Mouse (Mus musculus) kidney, postnatal 0 days (tissue): ENCODE data around the gene Rexo4. TPM values are rescaled to one million over a fixed set of nuclear protein-coding genes. Genes with fewer than 3 reads are reported as not detected.

Source experiments
- ATAC-seq: fragments of 200-750 bp; cut with Nextera tagmentation; replicated peaks from 2 replicates; pipeline ENCODE4 v1.8.0; 2017; ENCODE audit warnings: low read depth, moderate number of reproducible peaks, moderate TSS enrichment, moderate library complexity; ENCODE audit not compliant: low FRiP score
- DNase-seq: peaks from one replicate; pipeline ENCODE4 v3.0.0-alpha.2; 2016; ENCODE audit warnings: low spot score
- H3K27ac ChIP-seq: fragments of 300-500 bp; sonication (generic); 2 replicates; pipeline ENCODE4 v1.5.1; 2014; ENCODE audit warnings: mild to moderate bottlenecking
- H3K27me3 ChIP-seq: fragments of 300-500 bp; sonication (generic); 2 replicates; pipeline ENCODE4 v1.6.1; 2014; ENCODE audit warnings: low read length, mixed read lengths; ENCODE audit not compliant: insufficient read depth
- H3K36me3 ChIP-seq: fragments of 300-500 bp; sonication (generic); 2 replicates; pipeline ENCODE4 v1.6.1; 2014; ENCODE audit warnings: low read length, mixed read lengths; ENCODE audit not compliant: insufficient read depth
- H3K4me1 ChIP-seq: fragments of 300-500 bp; sonication (generic); replicated peaks from 2 replicates; pipeline ENCODE4 v1.6.1; 2014; ENCODE audit warnings: antibody characterized with exemption, low read length, mixed read lengths; ENCODE audit not compliant: insufficient read depth
- H3K4me2 ChIP-seq: fragments of 300-500 bp; sonication (generic); 2 replicates; pipeline ENCODE4 v1.6.1; 2014; ENCODE audit warnings: mild to moderate bottlenecking, low read length, moderate library complexity, mixed read lengths
- H3K4me3 ChIP-seq: fragments of 300-500 bp; sonication (generic); replicated peaks from 2 replicates; pipeline ENCODE4 v1.5.1; 2014; ENCODE audit warnings: low read depth, low read length
- H3K9ac ChIP-seq: fragments of 300-500 bp; sonication (generic); 2 replicates; pipeline ENCODE4 v1.6.1; 2014; ENCODE audit warnings: low read depth, low read length
- H3K9me3 ChIP-seq: fragments of 300-500 bp; sonication (generic); replicated peaks from 2 replicates; pipeline ENCODE4 v1.6.1; 2016; ENCODE audit warnings: low read length, inconsistent platforms, mixed read lengths
- CTCF ChIP-seq: IDR thresholded peaks from 2 replicates; pipeline ENCODE4 v1.5.1; 2016; ENCODE audit warnings: antibody characterized with exemption, low read depth, mild to moderate bottlenecking, moderate library complexity
- WGBS: fragments of 180-500 bp; shearing (Covaris S2); extraction: QIAGEN DNeasy Blood & Tissue Kit; methylation state at CpG from one replicate; pipeline ENCODE4 v1.1.7; 2014; 5-methylcytosine and 5-hydroxymethylcytosine counted together
- polyA plus RNA-seq: library from polyadenylated mRNA; unstranded; fragments of >200 nt; fragmentation: Nextera tagmentation; extraction: Ambion mirVana; gene quantifications from 2 replicates; pipeline ENCODE4 v1.2.1, GENCODE M21; 2015

Rexo4 gene
- polyA plus RNA-seq, 1 experiment from 2014 or later, result 34.3 TPM

DNA sequence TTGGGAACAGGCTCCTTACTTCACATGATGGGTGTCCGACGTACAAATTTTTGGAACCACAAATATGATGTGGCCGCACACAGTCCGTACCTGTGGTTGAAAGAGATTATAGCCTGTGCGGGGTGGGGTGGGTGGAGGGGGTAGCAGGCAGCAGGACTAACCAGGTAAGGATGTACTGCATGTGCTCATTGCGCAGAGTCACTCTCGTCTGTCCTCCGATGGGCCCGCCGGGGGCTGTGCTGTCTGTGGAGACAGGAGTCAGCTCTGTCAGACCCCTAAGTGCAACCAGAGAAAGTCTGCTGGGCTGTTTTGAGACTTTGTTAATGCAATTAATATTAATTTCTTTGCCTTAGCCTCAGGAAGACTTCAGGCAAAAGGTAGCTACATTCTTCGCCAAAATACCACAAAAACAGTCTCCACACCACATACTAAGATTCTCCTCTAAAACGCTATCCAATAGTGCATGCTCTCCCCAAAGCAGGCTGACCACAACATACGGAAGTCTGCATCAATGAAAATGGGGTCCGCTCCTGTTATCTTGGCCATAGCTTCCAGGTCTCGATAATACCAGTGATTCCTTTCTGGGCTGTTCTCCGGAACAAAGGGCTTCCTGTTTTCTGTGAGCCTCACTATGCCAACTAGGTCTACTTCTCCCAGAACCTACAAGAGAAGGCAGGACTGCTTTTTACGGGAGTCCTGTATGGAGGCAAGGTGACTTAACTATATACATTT, 50.6 kb downstream of the Rexo4 start:
- Histone ChIP-seq H3K27me3 (no peaks in the 10 kb centered on the region), H3K4me2 (no peak overlapping the region), H3K4me3 (no peak overlapping the region), H3K4me1 (peaks cover 42% of the 10 kb centered on the region), H3K36me3 (peaks cover 21% of the 10 kb centered on the region), H3K27ac (no peak overlapping the region), H3K9ac (no peak overlapping the region), H3K9me3 (no peaks in the 10 kb centered on the region)
- WGBS, result 86% methylated on average over 17 of the region's 17 CpGs
- TF ChIP-seq CTCF, result no peak
- DNase-seq (no peak), ATAC-seq (no peak)

DNA sequence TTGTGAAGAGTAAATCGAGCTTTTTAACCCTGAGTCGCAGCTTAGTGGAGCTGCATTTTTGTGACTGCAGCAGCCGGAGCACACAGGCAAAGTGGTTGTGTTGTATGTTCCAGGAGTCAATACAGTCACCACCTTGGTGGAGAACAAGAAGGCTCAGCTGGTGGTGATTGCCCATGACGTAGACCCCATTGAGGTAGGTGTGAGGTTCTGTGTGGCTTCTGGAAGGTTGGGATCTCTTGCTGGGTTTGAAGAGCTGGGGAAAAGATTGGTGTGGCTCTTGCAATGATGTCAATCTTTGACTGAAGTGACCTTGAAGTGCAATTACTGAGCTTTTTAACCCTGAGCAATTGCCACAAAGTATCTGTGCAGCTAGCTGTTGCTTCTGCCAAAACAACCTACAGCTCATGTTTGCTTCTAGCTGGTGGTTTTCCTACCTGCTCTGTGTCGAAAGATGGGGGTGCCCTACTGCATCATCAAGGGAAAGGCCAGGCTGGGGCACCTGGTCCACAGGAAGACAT, 51.9 kb downstream of the Rexo4 start:
- Histone ChIP-seq H3K9me3 (no peaks in the 10 kb centered on the region), H3K4me3 (peak overlapping the region; percentile 87), H3K27me3 (no peaks in the 10 kb centered on the region), H3K4me1 (peaks cover 38% of the 10 kb centered on the region), H3K36me3 (peaks cover 30% of the 10 kb centered on the region), H3K4me2 (peak overlapping the region; percentile 93), H3K9ac (peak overlapping the region; percentile 91), H3K27ac (no peak overlapping the region)
- DNase-seq (no peak), ATAC-seq (no peak)
- WGBS, result 52% methylated on average over 5 of the region's 5 CpGs
- no peak for TF ChIP-seq CTCF

DNA sequence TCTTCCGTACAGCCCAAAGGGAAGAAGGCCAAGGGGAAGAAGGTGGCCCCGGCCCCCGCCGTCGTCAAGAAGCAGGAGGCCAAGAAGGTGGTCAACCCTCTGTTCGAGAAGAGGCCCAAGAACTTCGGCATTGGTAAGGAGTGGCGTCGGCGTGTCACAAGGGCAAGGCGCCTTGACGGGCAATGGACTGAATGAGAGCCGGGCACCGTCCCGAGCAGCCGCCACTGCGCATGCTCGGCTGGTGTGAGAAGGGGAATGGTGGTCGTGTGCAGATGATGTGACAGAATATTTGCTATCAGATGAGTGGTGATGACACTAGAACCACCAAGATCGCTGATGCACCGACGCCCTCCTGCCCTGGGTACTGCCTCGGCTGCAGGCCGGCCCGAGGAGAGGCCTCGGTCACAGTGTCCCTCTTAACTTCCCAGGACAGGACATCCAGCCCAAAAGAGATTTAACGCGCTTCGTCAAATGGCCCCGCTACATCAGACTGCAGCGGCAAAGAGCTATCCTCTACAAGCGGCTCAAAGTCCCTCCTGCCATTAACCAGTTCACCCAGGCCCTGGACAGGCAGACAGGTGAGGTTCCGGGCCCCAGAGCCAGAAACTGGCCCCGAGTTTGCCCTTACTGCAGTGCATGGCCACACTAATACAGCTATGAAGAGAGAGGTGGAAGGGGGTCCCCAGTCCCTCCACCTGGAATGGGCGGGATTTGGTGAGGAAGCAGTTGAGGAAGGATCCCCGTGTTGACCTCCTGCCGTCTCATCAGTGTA, 53.0 kb downstream of the Rexo4 start:
- peak overlapping the region; percentile 87 for H3K4me3 ChIP-seq
- no peaks in the 10 kb centered on the region for H3K9me3 ChIP-seq
- no peaks in the 10 kb centered on the region for H3K27me3 ChIP-seq
- peaks cover 38% of the 10 kb centered on the region for H3K36me3 ChIP-seq
- ATAC-seq (peak; percentile 40), DNase-seq (peak; percentile 79)
- no peak for TF ChIP-seq CTCF
- H3K9ac ChIP-seq, result peak overlapping the region; percentile 91
- peak overlapping the region; percentile 93 for H3K4me2 ChIP-seq
- 2% methylated on average over 37 of the region's 37 CpGs for WGBS
- H3K27ac ChIP-seq, result peak overlapping the region; percentile 95
- H3K4me1 ChIP-seq, result peaks cover 31% of the 10 kb centered on the region

DNA sequence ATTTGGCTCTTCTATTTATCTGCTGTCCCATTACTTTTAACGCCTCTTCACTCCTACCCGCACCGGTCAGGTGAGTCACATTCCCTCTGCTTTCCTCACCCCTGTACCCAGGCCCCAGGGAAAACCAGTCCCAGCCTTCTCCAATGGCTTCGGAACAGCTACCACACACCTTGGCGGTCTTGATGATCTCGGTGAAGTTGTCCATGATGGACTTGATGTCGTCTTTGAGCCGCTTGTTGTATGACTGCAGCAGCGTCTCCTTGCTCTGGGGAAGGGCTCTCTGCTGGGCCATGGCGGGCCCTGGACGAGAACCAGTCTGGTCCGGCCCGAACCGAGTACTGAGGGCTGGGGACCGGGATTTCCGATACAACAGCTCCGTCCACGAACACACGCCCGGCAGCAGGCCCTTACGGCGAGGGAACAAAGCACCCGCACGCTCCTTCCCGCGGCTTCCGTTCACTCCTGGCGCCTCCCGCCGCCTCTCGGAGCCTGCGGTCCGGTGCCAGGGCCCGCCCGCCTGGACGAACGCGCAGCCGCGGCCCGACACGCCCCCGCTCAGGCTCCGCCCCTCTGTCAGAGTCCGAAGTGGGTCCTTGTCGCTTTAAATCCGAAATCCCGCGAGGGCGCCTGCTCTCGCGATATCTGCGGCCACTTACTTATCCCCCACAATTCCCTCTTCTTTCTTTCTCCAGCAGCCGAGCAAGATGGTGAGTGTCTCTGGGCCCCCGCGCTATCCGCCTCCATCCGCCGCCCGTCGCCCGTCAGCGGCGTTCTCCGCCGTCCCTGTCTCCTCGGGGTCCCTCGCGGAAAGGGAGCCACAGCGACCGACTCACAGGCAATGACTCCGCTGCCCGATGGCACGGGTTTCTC, 53.8 kb downstream of the Rexo4 start, which contains the start of the genes Med22 and Rpl7a:
TSS of gene Med22 (minus strand) at position 554 of the 870 bp plus-strand sequence.
TSS of gene Rpl7a (plus strand) at position 641 of the 870 bp plus-strand sequence.
- Histone ChIP-seq H3K9ac (peak within 1 kb of the TSS; percentile 91), H3K27me3 (no peaks in the 10 kb centered on the region), H3K4me2 (peak within 1 kb of the TSS; percentile 93), H3K4me1 (peaks cover 28% of the 10 kb centered on the region), H3K9me3 (no peaks in the 10 kb centered on the region), H3K27ac (peak within 1 kb of the TSS; percentile 95), H3K4me3 (peak within 1 kb of the TSS; percentile 87), H3K36me3 (peaks cover 46% of the 10 kb centered on the region)
- ATAC-seq (peak; percentile 89), DNase-seq (peak; percentile 98)
- 0% methylated on average over 74 of the region's 74 CpGs for WGBS
- TF ChIP-seq CTCF, result no peak

DNA sequence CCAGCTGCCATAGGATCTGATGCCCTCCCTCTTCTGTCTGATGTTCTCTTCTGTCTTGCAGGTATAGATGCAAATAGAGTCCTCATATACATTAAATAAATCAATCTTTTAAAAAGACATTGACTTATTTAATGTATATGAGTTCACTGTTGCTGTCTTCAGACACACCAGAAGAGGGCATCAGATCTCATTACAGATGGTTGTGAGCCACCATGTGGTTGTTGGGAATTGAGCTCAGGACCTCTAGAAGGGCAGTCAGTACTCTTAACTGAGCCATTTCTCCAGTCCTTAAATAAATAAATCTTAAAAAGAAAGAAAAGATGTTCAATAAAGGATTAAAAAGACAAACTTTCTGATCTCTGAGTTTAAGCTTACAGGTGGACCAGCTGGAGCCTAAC, 54.8 kb downstream of the Rexo4 start:
- ATAC-seq, result no peak
- no peaks in the 10 kb centered on the region for H3K9me3 ChIP-seq
- H3K27ac ChIP-seq, result peak overlapping the region; percentile 95; the same call in 1 of the 2 replicates
- H3K9ac ChIP-seq, result peak overlapping the region; percentile 91
- no peak for DNase-seq
- peak overlapping the region; percentile 87 for H3K4me3 ChIP-seq
- H3K36me3 ChIP-seq, result peaks cover 49% of the 10 kb centered on the region
- H3K27me3 ChIP-seq, result no peaks in the 10 kb centered on the region
- peak; percentile 56 for TF ChIP-seq CTCF
- peaks cover 19% of the 10 kb centered on the region; the same call in 1 of the 2 replicates for H3K4me1 ChIP-seq
- peak overlapping the region; percentile 70 for H3K4me2 ChIP-seq
